Mouse (Mus musculus): ENCODE measurements around the gene Efna5. TPM values are rescaled to one million over a fixed set of nuclear protein-coding genes. Genes with fewer than 3 reads are reported as not detected.

The Efna5 gene
- total RNA-seq (2014; fragmentation: Nextera tagmentation) = not detected in 2 replicates
- not detected in 2 replicates for total RNA-seq (2017)

DNA sequence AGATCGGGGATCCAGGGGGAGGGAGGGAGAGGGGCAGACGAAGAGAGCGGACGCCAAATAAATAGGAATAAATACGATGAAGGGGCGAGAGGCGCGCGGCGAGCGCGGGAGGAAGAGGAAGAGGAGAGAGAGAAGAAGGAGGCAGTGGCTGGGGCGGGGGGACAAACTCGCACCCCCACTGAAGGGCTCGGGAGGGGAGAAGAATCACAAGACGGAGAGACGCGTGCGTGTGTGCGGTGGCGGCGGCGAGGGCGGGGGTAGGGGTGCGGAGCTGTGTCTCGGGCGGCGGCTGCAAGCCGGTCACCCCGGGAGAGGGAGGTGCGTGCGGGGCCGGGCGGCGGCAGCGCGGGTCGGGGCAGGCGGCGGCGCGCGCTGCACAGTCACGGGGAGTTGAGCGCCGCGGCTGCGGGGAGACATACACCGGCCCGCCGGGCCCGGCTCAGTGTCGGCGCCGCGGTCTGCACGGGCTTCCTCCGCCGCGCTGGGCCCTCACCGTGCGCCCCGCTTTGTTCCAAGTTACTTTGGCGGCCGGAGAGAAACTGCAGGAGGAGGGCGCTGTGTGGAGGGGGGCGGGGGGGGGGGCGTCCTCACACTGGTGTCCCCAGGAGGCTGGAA lies at the start of gene Efna5:
TSS of gene Efna5 (minus strand) at position 142 of the 615 bp plus-strand sequence.
- no peak for ATAC-seq (replicated peaks; ENCODE audit: low FRiP score, low TSS enrichment, poor library complexity, severe bottlenecking)

DNA sequence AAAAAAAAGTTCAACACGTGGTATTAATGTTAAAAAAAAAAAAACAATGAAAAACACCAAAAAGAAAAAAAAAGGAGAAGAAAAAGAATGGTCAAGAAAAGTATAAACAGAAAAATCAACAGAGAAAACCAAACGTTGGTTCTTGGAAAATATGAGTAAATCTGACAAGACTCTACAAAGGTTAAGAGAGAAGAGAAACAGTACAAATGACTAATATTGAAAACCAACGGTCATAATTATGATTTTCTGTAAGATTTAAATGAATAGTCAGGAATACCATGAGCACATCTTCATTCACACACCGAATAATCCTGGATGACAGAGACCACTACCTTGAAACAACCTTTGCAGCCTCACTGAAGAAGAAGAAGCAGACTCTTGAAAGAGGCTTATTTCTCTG lies 34.2 kb upstream of the Efna5 start:
- ATAC-seq (replicated peaks; ENCODE audit: low FRiP score, low TSS enrichment, poor library complexity, severe bottlenecking) = no peak

- ATAC-seq (replicated peaks; ENCODE audit: low FRiP score, low TSS enrichment, poor library complexity, severe bottlenecking) = no peak
Observed at GRCm38 (mm10) chr17:62905692-62906445, 24.8 kb upstream of the Efna5 start.

GRCm38 (mm10) chr17:62899066-62899465 lies 17.9 kb upstream of the Efna5 start:
- ATAC-seq (replicated peaks; ENCODE audit: low FRiP score, low TSS enrichment, poor library complexity, severe bottlenecking) = no peak

- no peak for ATAC-seq (replicated peaks; ENCODE audit: low FRiP score, low TSS enrichment, poor library complexity, severe bottlenecking)
Observed at GRCm38 (mm10) chr17:62889991-62890390, 8.9 kb upstream of the Efna5 start.

DNA sequence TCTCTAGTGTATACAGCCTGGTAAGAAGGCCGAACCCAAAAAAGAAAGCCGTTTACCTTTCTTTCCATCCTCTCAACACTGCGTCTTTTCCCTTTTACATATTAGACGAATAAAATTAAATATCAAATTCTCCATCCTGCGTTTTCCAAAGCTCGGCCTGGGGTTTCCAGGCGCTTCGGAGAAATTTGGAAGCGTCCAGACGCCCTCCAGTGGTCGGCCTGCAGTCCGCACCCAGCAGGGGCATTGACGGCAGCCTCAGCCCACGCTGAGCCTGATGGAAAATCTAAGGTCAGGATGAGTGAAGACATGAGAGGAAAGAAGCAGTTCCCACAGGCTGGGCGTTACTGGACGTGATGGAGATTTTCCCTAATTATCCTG lies 3.0 kb upstream of the Efna5 start:
- ATAC-seq (replicated peaks; ENCODE audit: low FRiP score, low TSS enrichment, poor library complexity, severe bottlenecking) = peak; percentile 84

DNA sequence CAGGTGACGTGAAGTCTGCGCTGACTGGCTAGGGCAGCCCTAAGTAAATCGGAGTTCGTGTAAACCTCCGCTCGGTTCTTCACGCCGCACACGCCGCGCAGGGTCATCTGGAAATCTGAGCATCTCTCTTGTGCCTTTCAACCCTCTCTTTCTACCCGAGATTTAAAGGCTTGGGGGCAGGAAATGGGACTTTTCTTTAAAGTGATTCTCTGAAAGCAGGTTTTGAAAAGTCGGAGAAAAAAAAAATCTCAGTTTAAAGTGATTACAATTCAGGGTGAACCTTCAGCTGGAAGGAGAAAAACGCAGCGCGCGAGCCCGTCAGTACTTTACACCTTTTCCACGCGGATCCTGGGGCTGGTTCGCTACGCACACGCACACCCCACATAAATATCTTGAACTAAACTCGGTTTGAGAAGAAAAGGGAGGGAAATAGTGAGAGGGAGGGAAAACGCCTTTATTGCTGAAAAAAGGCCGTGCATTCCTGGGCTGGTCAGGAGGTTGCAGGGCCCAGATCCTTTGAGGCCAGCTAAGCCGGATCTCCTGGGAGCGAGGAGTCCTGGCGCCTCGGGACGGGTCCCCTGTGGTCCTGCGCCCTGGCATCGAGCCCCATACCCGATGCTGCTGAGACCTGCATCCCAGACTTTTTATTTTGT lies 2.5 kb upstream of the Efna5 start:
- no peak for ATAC-seq (replicated peaks; ENCODE audit: low FRiP score, low TSS enrichment, poor library complexity, severe bottlenecking)

DNA sequence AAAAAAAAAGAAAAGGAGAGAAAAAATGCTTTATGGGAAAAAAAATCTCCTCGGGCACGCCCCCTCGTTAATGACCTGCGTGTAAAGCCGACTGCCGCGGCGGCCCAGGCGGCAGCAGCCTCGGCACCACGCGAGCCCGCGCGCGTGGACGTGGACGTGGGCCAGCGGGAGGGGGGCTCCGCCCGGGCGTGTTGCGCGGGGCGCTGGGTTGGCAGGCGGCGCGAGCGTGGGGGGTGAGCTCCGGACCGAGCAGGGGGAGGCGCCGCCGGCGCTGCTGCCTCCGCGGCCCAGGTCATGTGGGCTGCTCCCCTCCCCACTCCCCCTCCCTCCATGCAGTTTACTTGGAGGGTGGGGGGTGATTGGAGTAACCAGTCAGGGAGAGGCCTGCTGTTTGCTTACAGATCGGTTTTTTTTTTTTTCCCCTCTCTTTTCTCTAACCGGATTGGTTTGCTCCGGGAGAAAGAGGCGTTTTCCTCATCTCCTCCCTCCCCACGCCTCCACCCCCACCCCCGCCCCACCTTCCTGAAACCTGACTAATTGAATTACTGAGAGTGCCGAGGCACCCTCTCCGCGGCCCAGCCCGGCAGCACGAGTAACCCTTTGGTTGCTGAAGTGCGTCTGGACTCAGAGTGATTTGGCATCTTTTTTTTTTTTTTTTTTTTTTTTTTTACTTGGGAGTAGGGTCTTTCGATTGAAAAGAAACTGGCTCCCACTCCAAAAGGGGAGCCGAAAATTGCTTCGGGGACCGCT lies 1.8 kb upstream of the Efna5 start:
- no peak for ATAC-seq (replicated peaks; ENCODE audit: low FRiP score, low TSS enrichment, poor library complexity, severe bottlenecking)

- 0 out of 2 replicates have a peak, but pooled peaks have one; percentile 25 for ATAC-seq (replicated peaks; ENCODE audit: low FRiP score, low TSS enrichment, poor library complexity, severe bottlenecking)
Observed at GRCm38 (mm10) chr17:62881791-62882725, 941 bp upstream of the Efna5 start.

DNA sequence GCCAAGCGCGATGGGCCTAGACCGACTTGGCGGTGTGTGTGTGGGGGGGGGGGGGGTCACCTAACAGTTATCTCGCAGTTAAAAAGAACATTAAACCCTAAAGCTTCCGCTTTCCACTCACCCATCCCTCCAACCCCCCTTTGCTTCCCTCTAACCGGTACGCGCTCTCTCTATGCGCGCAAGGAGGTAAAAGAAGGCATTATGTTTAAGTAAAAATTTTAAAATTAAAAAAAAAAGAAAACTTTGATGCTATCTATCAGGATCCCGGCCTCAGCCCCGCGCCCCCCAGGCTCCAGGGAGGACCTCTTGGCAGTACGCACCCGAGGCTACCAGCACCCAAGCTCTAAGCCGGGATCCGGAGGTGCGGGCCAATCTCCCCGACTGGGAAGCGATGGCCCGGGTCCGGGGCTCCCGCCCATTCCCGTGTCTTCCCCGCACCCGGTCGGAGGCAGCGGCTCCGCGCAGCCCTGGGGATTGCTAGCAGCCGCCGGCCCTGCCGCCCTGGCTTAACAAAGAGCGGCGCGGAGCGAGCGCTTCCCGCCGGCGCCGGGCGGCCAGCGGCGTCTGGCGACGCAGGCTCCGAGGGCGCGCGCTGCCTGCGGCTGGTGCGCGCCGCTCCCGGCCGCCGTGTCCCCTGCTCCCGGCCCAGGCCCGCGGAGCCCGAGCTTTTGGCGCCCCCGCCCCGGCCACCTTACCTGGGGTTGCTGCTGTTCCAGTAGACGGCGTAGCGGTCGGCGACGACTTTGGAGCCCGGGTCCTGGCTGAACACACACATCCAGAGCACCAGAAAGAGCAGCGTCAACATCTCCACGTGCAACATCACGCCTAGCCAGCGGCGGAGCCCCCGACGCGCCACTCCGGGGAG lies 574 bp downstream of the Efna5 start:
- no peak for ATAC-seq (replicated peaks; ENCODE audit: low FRiP score, low TSS enrichment, poor library complexity, severe bottlenecking)

DNA sequence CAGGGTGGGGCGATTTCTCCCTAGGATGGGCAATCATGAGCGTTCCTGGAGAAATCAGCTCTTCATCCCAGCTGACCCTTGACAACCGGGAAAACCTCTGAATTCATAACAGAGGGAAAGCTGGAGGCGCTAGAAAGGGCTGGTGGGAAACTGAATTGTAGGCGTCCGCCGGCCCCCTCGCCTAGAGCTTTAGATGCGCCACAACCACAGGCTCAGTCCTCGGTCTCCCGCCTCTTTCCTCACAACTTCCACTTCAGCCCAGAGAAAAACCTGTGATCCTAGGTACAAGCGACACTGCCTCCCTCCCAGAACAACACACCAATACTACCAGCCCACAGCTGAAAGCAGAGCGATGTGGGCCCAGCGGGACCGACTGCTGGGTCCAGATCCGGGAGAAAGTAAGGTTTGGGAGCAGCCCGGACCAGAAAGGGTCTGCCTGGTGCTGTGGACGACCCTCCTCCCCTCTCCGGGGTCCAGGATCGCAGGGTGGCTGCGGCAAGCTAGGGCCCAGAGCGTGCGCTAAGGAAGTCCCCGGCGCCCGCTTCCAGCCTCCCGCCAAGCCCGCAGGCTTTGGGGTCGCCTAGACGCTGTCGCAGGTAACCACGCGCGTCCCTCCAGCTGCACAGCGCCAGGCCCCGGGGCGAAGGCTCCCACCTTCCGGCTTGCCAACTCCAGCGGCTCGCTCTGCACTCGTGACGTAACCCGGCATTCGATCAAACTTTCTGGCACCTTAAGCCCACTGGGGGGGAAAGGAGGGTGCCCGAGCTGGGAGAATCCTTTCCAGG lies 1.4 kb downstream of the Efna5 start:
- ATAC-seq (replicated peaks; ENCODE audit: low FRiP score, low TSS enrichment, poor library complexity, severe bottlenecking) = no peak

GRCm38 (mm10) chr17:62875727-62876126 lies 5.4 kb downstream of the Efna5 start:
- peak; percentile 63; the same call in 1 of the 2 replicates for ATAC-seq (replicated peaks; ENCODE audit: low FRiP score, low TSS enrichment, poor library complexity, severe bottlenecking)

- no peak for ATAC-seq (replicated peaks; ENCODE audit: low FRiP score, low TSS enrichment, poor library complexity, severe bottlenecking)
Observed at GRCm38 (mm10) chr17:62871928-62872327, 9.2 kb downstream of the Efna5 start.

- no peak for ATAC-seq (replicated peaks; ENCODE audit: low FRiP score, low TSS enrichment, poor library complexity, severe bottlenecking)
Observed at GRCm38 (mm10) chr17:62871191-62871590, 9.9 kb downstream of the Efna5 start.

DNA sequence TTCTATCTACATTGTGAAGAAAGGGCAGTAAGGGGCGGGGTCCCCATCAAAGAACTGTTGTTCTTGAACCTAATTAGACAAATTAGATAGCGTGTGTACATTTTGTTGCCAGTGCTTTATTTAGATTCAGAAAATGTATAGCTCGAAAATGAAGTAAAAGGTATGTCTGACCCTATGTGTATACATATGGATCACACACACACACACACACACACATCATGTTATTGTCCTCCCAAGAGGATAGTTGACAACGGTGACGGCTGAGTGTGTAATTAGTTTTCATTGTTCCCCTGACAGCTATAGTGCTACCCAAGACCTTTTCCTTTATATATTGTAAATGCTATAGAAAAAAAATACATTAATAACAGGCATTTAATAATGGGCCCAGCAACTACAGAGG lies 10.7 kb downstream of the Efna5 start:
- ATAC-seq (replicated peaks; ENCODE audit: low FRiP score, low TSS enrichment, poor library complexity, severe bottlenecking) = no peak

- no peak for ATAC-seq (replicated peaks; ENCODE audit: low FRiP score, low TSS enrichment, poor library complexity, severe bottlenecking)
Observed at GRCm38 (mm10) chr17:62864966-62865365, 16.2 kb downstream of the Efna5 start.

- no peak for ATAC-seq (replicated peaks; ENCODE audit: low FRiP score, low TSS enrichment, poor library complexity, severe bottlenecking)
Observed at GRCm38 (mm10) chr17:62863004-62863403, 18.1 kb downstream of the Efna5 start.

All from megakaryocyte-erythroid progenitor cell, adult 5-6 weeks (primary cell).